Mouse (Mus musculus) cerebellum, adult 11-12 months (tissue): Measurements from ENCODE around the gene Laptm4a.
A peak's percentile ranks its signal among the peaks of the same experiment; 100 is the strongest.

Experiments
- DNase-seq: peaks from one replicate; pipeline ENCODE4 v3.0.0; 2022

Laptm4a gene

GRCm38 (mm10) chr12:8921394-8922368, at the start of gene Laptm4a:
TSS of gene Laptm4a (plus strand) at chr12:8921664.
- DNase-seq = peak; percentile 99

GRCm38 (mm10) chr12:8875583-8875982, 45.9 kb upstream of the Laptm4a start:
- no peak for DNase-seq

- DNase-seq = no peak
Measured at GRCm38 (mm10) chr12:8876865-8877264, 44.6 kb upstream of the Laptm4a start.

GRCm38 (mm10) chr12:8877413-8877812, 44.1 kb upstream of the Laptm4a start:
- no peak for DNase-seq

- no peak for DNase-seq
Measured at GRCm38 (mm10) chr12:8878752-8879151, 42.7 kb upstream of the Laptm4a start.

- DNase-seq = no peak
Measured at GRCm38 (mm10) chr12:8879389-8879788, 42.1 kb upstream of the Laptm4a start.

GRCm38 (mm10) chr12:8881736-8882135, 39.7 kb upstream of the Laptm4a start:
- DNase-seq = peak; percentile 29

- DNase-seq = no peak
Measured at GRCm38 (mm10) chr12:8882376-8882775, 39.1 kb upstream of the Laptm4a start.

GRCm38 (mm10) chr12:8884426-8885145, 36.9 kb upstream of the Laptm4a start:
- peak; percentile 79 for DNase-seq

GRCm38 (mm10) chr12:8885146-8885543, 36.3 kb upstream of the Laptm4a start:
- peak; percentile 22 for DNase-seq

GRCm38 (mm10) chr12:8885950-8886349, 35.5 kb upstream of the Laptm4a start:
- peak; percentile 18 for DNase-seq

- DNase-seq = no peak
Measured at GRCm38 (mm10) chr12:8888445-8888844, 33.0 kb upstream of the Laptm4a start.

GRCm38 (mm10) chr12:8889117-8889665, 32.3 kb upstream of the Laptm4a start:
- peak; percentile 46 for DNase-seq

- no peak for DNase-seq
Measured at GRCm38 (mm10) chr12:8892876-8893532, 28.5 kb upstream of the Laptm4a start.

GRCm38 (mm10) chr12:8897140-8897539, 24.3 kb upstream of the Laptm4a start:
- DNase-seq = no peak

GRCm38 (mm10) chr12:8898879-8899785, 22.3 kb upstream of the Laptm4a start:
- DNase-seq = no peak

- no peak for DNase-seq
Measured at GRCm38 (mm10) chr12:8900107-8900698, 21.3 kb upstream of the Laptm4a start.

GRCm38 (mm10) chr12:8900919-8901663, 20.4 kb upstream of the Laptm4a start:
- no peak for DNase-seq

GRCm38 (mm10) chr12:8901934-8902333, 19.5 kb upstream of the Laptm4a start:
- DNase-seq = no peak

- DNase-seq = no peak
Measured at GRCm38 (mm10) chr12:8902479-8902878, 19.0 kb upstream of the Laptm4a start.
